Mouse (Mus musculus): ENCODE measurements around the gene Pik3r6. TPM values are rescaled to one million over a fixed set of nuclear protein-coding genes. Genes with fewer than 3 reads are reported as not detected.

The Pik3r6 gene
- polyA plus RNA-seq, 1 experiment from 2014 or later, result 1.8 TPM

GRCm38 (mm10) chr11:68474600-68474999 lies 28.2 kb upstream of the Pik3r6 start:
- Histone ChIP-seq H3K36me3 (ENCODE audit: control insufficient read depth, insufficient read depth, low read length) (no peaks in the 10 kb centered on the region), H3K4me3 (ENCODE audit: low read depth, low read length) (no peak overlapping the region), H3K4me1 (replicated peaks; ENCODE audit: control insufficient read depth, insufficient read depth) (no peaks in the 10 kb centered on the region), H3K27me3 (ENCODE audit: control insufficient read depth, insufficient read depth, low read length) (no peaks in the 10 kb centered on the region), H3K4me2 (replicated peaks; ENCODE audit: low read depth) (no peak overlapping the region), H3K9ac (ENCODE audit: low read length) (no peak overlapping the region), H3K27ac (replicated peaks) (no peak overlapping the region), H3K9me3 (ENCODE audit: control insufficient read depth, low read length) (no peaks in the 10 kb centered on the region)
- 73% methylated on average over 6 of the region's 6 CpGs for WGBS
- no peak for ATAC-seq (ENCODE audit: low FRiP score, low TSS enrichment)
- TF ChIP-seq EP300 (optimal IDR thresholded peaks at IDR 0.05) (no peak), CTCF (IDR thresholded peaks at IDR 0.05; ENCODE audit: low read depth) (no peak)
- DNase-seq (ENCODE audit: low spot score), result no peak

- Histone ChIP-seq H3K4me1 (replicated peaks; ENCODE audit: control insufficient read depth, insufficient read depth) (no peaks in the 10 kb centered on the region), H3K9ac (ENCODE audit: low read length) (no peak overlapping the region), H3K4me3 (ENCODE audit: low read depth, low read length) (no peak overlapping the region), H3K9me3 (ENCODE audit: control insufficient read depth, low read length) (no peaks in the 10 kb centered on the region), H3K4me2 (replicated peaks; ENCODE audit: low read depth) (no peak overlapping the region), H3K27me3 (ENCODE audit: control insufficient read depth, insufficient read depth, low read length) (no peaks in the 10 kb centered on the region), H3K36me3 (ENCODE audit: control insufficient read depth, insufficient read depth, low read length) (no peaks in the 10 kb centered on the region), H3K27ac (replicated peaks) (no peak overlapping the region)
- DNase-seq (ENCODE audit: low spot score), result no peak
- no peak for TF ChIP-seq CTCF (IDR thresholded peaks at IDR 0.05; ENCODE audit: low read depth)
- no peak for TF ChIP-seq EP300 (optimal IDR thresholded peaks at IDR 0.05)
- no peak for ATAC-seq (ENCODE audit: low FRiP score, low TSS enrichment)
- WGBS, result 68% methylated on average over 7 of the region's 7 CpGs
Observed at GRCm38 (mm10) chr11:68475676-68476075, 27.1 kb upstream of the Pik3r6 start.

GRCm38 (mm10) chr11:68477661-68478060 lies 25.2 kb upstream of the Pik3r6 start:
- Histone ChIP-seq H3K9ac (ENCODE audit: low read length) (no peak overlapping the region), H3K4me2 (replicated peaks; ENCODE audit: low read depth) (no peak overlapping the region), H3K27ac (replicated peaks) (no peak overlapping the region), H3K9me3 (ENCODE audit: control insufficient read depth, low read length) (no peaks in the 10 kb centered on the region), H3K27me3 (ENCODE audit: control insufficient read depth, insufficient read depth, low read length) (no peaks in the 10 kb centered on the region), H3K4me1 (replicated peaks; ENCODE audit: control insufficient read depth, insufficient read depth) (no peaks in the 10 kb centered on the region), H3K36me3 (ENCODE audit: control insufficient read depth, insufficient read depth, low read length) (no peaks in the 10 kb centered on the region), H3K4me3 (ENCODE audit: low read depth, low read length) (no peak overlapping the region)
- 65% methylated on average over 6 of the region's 6 CpGs for WGBS
- DNase-seq (ENCODE audit: low spot score) (no peak), ATAC-seq (ENCODE audit: low FRiP score, low TSS enrichment) (no peak)
- TF ChIP-seq EP300 (optimal IDR thresholded peaks at IDR 0.05) (no peak), CTCF (IDR thresholded peaks at IDR 0.05; ENCODE audit: low read depth) (no peak)

- H3K4me2 ChIP-seq (replicated peaks; ENCODE audit: low read depth), result no peak overlapping the region
- no peaks in the 10 kb centered on the region for H3K27me3 ChIP-seq (ENCODE audit: control insufficient read depth, insufficient read depth, low read length)
- ATAC-seq (ENCODE audit: low FRiP score, low TSS enrichment) (no peak), DNase-seq (ENCODE audit: low spot score) (no peak)
- H3K27ac ChIP-seq (replicated peaks), result no peak overlapping the region
- WGBS, result 48% methylated on average over 3 of the region's 3 CpGs
- H3K4me3 ChIP-seq (ENCODE audit: low read depth, low read length), result no peak overlapping the region
- no peaks in the 10 kb centered on the region for H3K4me1 ChIP-seq (replicated peaks; ENCODE audit: control insufficient read depth, insufficient read depth)
- TF ChIP-seq CTCF (IDR thresholded peaks at IDR 0.05; ENCODE audit: low read depth), result no peak
- no peak for TF ChIP-seq EP300 (optimal IDR thresholded peaks at IDR 0.05)
- no peaks in the 10 kb centered on the region for H3K36me3 ChIP-seq (ENCODE audit: control insufficient read depth, insufficient read depth, low read length)
- H3K9ac ChIP-seq (ENCODE audit: low read length), result no peak overlapping the region
- no peaks in the 10 kb centered on the region for H3K9me3 ChIP-seq (ENCODE audit: control insufficient read depth, low read length)
Observed at GRCm38 (mm10) chr11:68478574-68478981, 24.2 kb upstream of the Pik3r6 start.

- ATAC-seq (ENCODE audit: low FRiP score, low TSS enrichment) (no peak), DNase-seq (ENCODE audit: low spot score) (no peak)
- H3K4me1 ChIP-seq (replicated peaks; ENCODE audit: control insufficient read depth, insufficient read depth), result no peaks in the 10 kb centered on the region
- H3K9ac ChIP-seq (ENCODE audit: low read length), result no peak overlapping the region
- no peaks in the 10 kb centered on the region for H3K9me3 ChIP-seq (ENCODE audit: control insufficient read depth, low read length)
- H3K27ac ChIP-seq (replicated peaks), result no peak overlapping the region
- H3K27me3 ChIP-seq (ENCODE audit: control insufficient read depth, insufficient read depth, low read length), result no peaks in the 10 kb centered on the region
- WGBS, result 89% methylated on average over 4 of the region's 4 CpGs
- no peak overlapping the region for H3K4me3 ChIP-seq (ENCODE audit: low read depth, low read length)
- no peak overlapping the region for H3K4me2 ChIP-seq (replicated peaks; ENCODE audit: low read depth)
- peak; percentile 42 for TF ChIP-seq CTCF (IDR thresholded peaks at IDR 0.05; ENCODE audit: low read depth)
- TF ChIP-seq EP300 (optimal IDR thresholded peaks at IDR 0.05), result no peak
- no peaks in the 10 kb centered on the region for H3K36me3 ChIP-seq (ENCODE audit: control insufficient read depth, insufficient read depth, low read length)
Observed at GRCm38 (mm10) chr11:68480660-68481059, 22.2 kb upstream of the Pik3r6 start.

GRCm38 (mm10) chr11:68482001-68482400 lies 20.8 kb upstream of the Pik3r6 start:
- Histone ChIP-seq H3K9ac (ENCODE audit: low read length) (no peak overlapping the region), H3K36me3 (ENCODE audit: control insufficient read depth, insufficient read depth, low read length) (no peaks in the 10 kb centered on the region), H3K27ac (replicated peaks) (no peak overlapping the region), H3K27me3 (ENCODE audit: control insufficient read depth, insufficient read depth, low read length) (no peaks in the 10 kb centered on the region), H3K4me2 (replicated peaks; ENCODE audit: low read depth) (no peak overlapping the region), H3K4me3 (ENCODE audit: low read depth, low read length) (no peak overlapping the region), H3K9me3 (ENCODE audit: control insufficient read depth, low read length) (no peaks in the 10 kb centered on the region), H3K4me1 (replicated peaks; ENCODE audit: control insufficient read depth, insufficient read depth) (no peaks in the 10 kb centered on the region)
- TF ChIP-seq EP300 (optimal IDR thresholded peaks at IDR 0.05), result no peak
- TF ChIP-seq CTCF (IDR thresholded peaks at IDR 0.05; ENCODE audit: low read depth), result no peak
- DNase-seq (ENCODE audit: low spot score) (no peak), ATAC-seq (ENCODE audit: low FRiP score, low TSS enrichment) (no peak)
